Mouse (Mus musculus) heart, embryonic 16.5 days (tissue): Measurements from ENCODE around the gene Tmem92. TPM values are rescaled to one million over a fixed set of nuclear protein-coding genes. Genes with fewer than 3 reads are reported as not detected.

Source experiments
- ATAC-seq: fragments of 200-750 bp; cut with Nextera tagmentation; replicated peaks from 2 replicates; pipeline ENCODE4 v1.8.0; 2017; ENCODE audit warnings: moderate number of reproducible peaks; ENCODE audit not compliant: insufficient read depth, low FRiP score; ENCODE audit errors: extremely low read depth
- H3K27ac ChIP-seq: fragments of 300-500 bp; sonication (generic); 2 replicates; pipeline ENCODE4 v1.5.1; 2014; ENCODE audit warnings: mild to moderate bottlenecking, low read length, control low read depth, moderate library complexity
- H3K27me3 ChIP-seq: fragments of 300-500 bp; sonication (generic); 2 replicates; pipeline ENCODE4 v1.6.1; 2014; ENCODE audit warnings: low read length, mixed read lengths; ENCODE audit not compliant: control insufficient read depth, insufficient read depth
- H3K36me3 ChIP-seq: fragments of 300-500 bp; sonication (generic); 2 replicates; pipeline ENCODE4 v1.6.1; 2014; ENCODE audit not compliant: control insufficient read depth, insufficient read depth
- H3K4me1 ChIP-seq: fragments of 300-500 bp; sonication (generic); 2 replicates; pipeline ENCODE4 v1.6.1; 2014; ENCODE audit warnings: low read length, mixed read lengths; ENCODE audit not compliant: control insufficient read depth, insufficient read depth
- H3K4me2 ChIP-seq: fragments of 300-500 bp; sonication (generic); 2 replicates; pipeline ENCODE4 v1.6.1; 2014; ENCODE audit warnings: low read depth, mild to moderate bottlenecking, control low read depth, low read length
- H3K4me3 ChIP-seq: fragments of 300-500 bp; sonication (generic); 2 replicates; pipeline ENCODE4 v1.5.1; 2014; ENCODE audit warnings: mild to moderate bottlenecking, control low read depth, low read length
- H3K9ac ChIP-seq: fragments of 300-500 bp; sonication (generic); 2 replicates; pipeline ENCODE4 v1.6.1; 2014; ENCODE audit warnings: low read length, control low read depth
- H3K9me3 ChIP-seq: fragments of 300-500 bp; sonication (generic); replicated peaks from 2 replicates; pipeline ENCODE4 v1.6.1; 2016; ENCODE audit warnings: low read length; ENCODE audit not compliant: control insufficient read depth
- WGBS: fragments of 180-500 bp; shearing (Covaris S2); extraction: QIAGEN DNeasy Blood & Tissue Kit; methylation state at CpG from one replicate; pipeline ENCODE4 v1.1.7; 2014; 5-methylcytosine and 5-hydroxymethylcytosine counted together
- polyA plus RNA-seq: library from polyadenylated mRNA; unstranded; fragments of >200 nt; fragmentation: Nextera tagmentation; extraction: Ambion mirVana; gene quantifications from 2 replicates; pipeline ENCODE4 v1.2.1, GENCODE M21; 2015

Gene Tmem92
- polyA plus RNA-seq, 1 experiment from 2014 or later, result 0.07 TPM

DNA sequence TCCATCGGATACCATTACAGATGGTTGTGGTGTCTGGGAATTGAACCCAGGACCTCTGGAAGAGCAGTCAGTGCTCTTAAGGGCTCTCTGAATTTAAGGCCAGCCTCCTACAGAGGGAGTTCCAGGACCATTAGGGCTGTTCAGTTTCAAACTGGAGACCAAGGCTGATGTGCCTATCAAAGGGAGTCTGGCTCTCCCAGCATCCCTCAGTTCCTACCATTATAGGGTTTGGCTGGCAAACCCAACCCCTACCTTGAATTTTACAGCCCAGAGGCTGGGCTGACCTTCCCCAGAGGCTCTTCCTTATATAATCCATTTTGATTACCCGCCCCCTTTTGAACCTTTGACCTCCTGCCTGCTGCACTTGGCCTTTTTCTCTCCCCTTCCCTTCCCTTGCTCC is 46.8 kb downstream of the Tmem92 start:
- Histone ChIP-seq H3K9ac (no peak overlapping the region), H3K36me3 (no peaks in the 10 kb centered on the region), H3K27ac (no peak overlapping the region), H3K4me2 (no peak overlapping the region), H3K27me3 (peaks cover 2% of the 10 kb centered on the region; the same call in 1 of the 2 replicates), H3K9me3 (no peaks in the 10 kb centered on the region), H3K4me1 (no peaks in the 10 kb centered on the region), H3K4me3 (no peak overlapping the region)
- no peak for ATAC-seq
- WGBS, result 76% methylated on average over 2 of the region's 2 CpGs

DNA sequence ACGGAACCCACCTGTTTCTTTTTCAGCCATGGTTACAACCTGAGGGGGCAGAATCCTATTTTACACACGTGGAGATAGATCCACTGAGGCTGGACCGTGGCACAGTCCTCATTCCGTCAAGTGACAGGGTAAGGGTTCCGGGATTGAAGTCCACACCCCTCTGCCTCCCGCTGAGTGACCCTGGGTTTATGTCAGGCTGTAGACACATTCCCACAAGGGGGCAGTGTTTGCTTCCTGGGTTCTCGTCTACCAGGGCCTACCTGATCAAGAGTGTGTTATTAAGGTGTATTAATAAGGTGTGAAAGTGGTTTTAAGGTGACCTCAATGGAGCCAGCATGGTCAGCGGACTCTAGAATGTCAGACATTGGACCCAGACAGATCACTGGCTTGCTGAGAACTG is 49.7 kb downstream of the Tmem92 start:
- ATAC-seq, result no peak; the same call in 1 of the 2 replicates
- H3K36me3 ChIP-seq, result no peaks in the 10 kb centered on the region
- no peaks in the 10 kb centered on the region for H3K9me3 ChIP-seq
- H3K4me1 ChIP-seq, result no peaks in the 10 kb centered on the region
- H3K4me3 ChIP-seq, result no peak overlapping the region
- no peaks in the 10 kb centered on the region for H3K27me3 ChIP-seq
- H3K9ac ChIP-seq, result no peak overlapping the region
- 35% methylated on average over 8 of the region's 8 CpGs for WGBS
- H3K4me2 ChIP-seq, result peak overlapping the region; percentile 18; the same call in 1 of the 2 replicates
- no peak overlapping the region for H3K27ac ChIP-seq

DNA sequence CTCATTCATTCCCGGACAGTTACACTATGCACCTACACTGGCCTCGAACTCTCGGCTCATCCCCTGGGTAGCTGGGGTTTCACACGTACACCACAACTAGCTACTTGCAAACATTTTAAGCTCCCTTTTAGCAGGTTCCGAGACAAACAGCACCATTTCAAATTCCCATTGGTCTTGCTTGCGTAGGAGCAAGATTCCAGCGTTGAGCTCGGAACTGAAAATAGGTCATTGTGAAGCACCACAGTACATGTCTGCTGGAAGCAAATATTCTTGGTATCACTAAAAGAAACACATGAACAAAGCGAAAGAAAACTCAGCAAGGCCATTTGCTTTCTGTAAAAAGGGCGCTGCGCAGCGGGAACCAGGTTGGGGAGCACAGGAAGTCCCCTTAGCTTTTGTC is 51.3 kb downstream of the Tmem92 start:
- ATAC-seq, result no peak
- WGBS, result 75% methylated on average over 12 of the region's 12 CpGs
- no peak overlapping the region for H3K9ac ChIP-seq

DNA sequence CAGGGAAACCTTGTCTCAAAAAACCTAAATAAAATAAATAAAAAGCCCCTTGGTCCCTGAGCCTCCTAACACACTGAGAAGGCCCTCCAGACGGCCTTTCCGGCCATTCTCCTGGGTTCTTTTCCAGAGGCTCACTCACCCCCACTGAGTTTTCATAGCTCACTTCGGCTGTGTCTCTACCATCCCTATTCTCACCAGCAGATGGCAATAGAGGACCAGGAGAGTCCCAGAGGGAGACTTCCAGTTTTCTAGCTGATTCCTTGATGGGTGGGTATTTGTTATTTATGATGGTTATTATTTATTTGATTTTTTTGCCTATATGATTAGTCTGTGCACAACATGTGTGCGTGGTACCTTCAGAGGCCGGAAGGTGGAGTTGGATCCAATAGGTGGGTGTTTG is 52.2 kb downstream of the Tmem92 start:
- Histone ChIP-seq H3K4me3 (no peak overlapping the region), H3K4me1 (no peaks in the 10 kb centered on the region), H3K36me3 (no peaks in the 10 kb centered on the region), H3K27me3 (no peaks in the 10 kb centered on the region), H3K4me2 (no peak overlapping the region), H3K9ac (no peak overlapping the region), H3K9me3 (no peaks in the 10 kb centered on the region), H3K27ac (no peak overlapping the region)
- no peak for ATAC-seq
- 23% methylated on average over 5 of the region's 5 CpGs for WGBS

More for the DNA sequence above, 51.3 kb downstream of the Tmem92 start:
- no peak overlapping the region for H3K27ac ChIP-seq
- H3K4me2 ChIP-seq, result no peak overlapping the region
- no peaks in the 10 kb centered on the region for H3K27me3 ChIP-seq
- H3K4me1 ChIP-seq, result no peaks in the 10 kb centered on the region
- H3K36me3 ChIP-seq, result no peaks in the 10 kb centered on the region
- no peak overlapping the region for H3K4me3 ChIP-seq
- H3K9me3 ChIP-seq, result no peaks in the 10 kb centered on the region

DNA sequence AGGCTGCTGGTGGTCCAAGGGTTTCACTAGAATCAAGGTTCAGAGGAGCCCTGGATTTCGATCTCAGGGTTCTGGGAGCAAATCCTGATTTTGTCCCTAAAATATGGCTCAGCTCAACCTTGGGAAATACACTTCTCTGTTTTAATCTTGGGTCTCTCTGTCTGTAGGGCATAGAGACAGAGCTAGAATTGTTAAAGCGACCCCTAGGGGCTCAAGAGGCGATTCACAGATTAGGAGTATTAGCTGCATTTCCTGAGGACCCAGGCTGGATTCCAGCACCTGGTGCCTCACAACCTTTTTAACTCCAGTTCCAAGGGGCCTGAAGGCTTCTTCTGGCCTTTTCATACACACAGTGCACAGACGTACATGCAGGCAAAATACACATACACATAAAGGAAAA is 52.9 kb downstream of the Tmem92 start:
- Histone ChIP-seq H3K4me3 (no peak overlapping the region), H3K4me1 (no peaks in the 10 kb centered on the region), H3K36me3 (no peaks in the 10 kb centered on the region), H3K9ac (no peak overlapping the region), H3K9me3 (no peaks in the 10 kb centered on the region), H3K27ac (no peak overlapping the region), H3K4me2 (no peak overlapping the region), H3K27me3 (no peaks in the 10 kb centered on the region)
- ATAC-seq, result no peak
- WGBS, result 26% methylated on average over 4 of the region's 4 CpGs

DNA sequence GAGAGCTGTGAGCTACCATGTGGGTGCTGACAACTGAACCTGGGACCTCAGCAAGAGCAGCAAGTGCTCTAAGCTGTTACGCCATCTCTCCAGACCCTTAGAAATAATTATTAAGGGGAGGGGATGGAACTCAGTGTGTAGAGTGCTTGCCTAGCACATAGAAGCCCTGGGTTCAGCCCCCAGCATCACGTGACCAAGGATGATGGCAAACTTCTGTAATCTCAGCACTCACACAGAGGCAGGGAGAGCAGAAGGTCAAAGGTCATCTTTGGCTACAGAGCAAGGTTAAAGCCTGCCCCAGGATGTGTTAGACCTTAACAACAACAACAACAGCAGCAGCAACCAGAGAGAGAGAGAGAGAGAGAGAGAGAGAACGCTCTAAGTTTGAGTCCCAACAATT is 54.0 kb downstream of the Tmem92 start:
- Histone ChIP-seq H3K27me3 (no peaks in the 10 kb centered on the region), H3K9me3 (no peaks in the 10 kb centered on the region), H3K4me3 (no peak overlapping the region), H3K9ac (no peak overlapping the region), H3K4me1 (no peaks in the 10 kb centered on the region), H3K27ac (no peak overlapping the region), H3K36me3 (no peaks in the 10 kb centered on the region), H3K4me2 (no peak overlapping the region)
- WGBS, result 80% methylated on average over 3 of the region's 3 CpGs
- ATAC-seq, result no peak

DNA sequence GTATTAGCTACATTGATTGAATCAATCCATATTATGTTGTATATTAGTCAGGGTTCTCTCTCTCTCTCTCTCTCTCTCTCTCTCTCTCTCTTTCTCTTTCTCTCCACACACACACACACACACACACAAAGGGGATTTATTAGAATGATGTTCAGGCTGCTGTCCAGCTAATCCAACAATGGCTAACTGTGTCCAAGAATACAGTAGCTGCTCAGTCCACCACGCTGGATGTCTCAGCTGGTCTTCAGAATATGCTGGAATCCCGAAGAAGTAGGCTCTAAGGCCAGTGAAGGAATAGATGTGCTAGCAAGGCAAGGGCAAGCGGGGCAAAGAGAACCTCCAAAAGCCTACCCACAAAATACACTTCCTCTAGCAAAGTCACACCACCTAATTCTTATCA is 55.2 kb downstream of the Tmem92 start:
- H3K4me3 ChIP-seq, result no peak overlapping the region
- H3K9ac ChIP-seq, result no peak overlapping the region
- no peaks in the 10 kb centered on the region for H3K36me3 ChIP-seq
- no peaks in the 10 kb centered on the region for H3K9me3 ChIP-seq
- no peaks in the 10 kb centered on the region for H3K27me3 ChIP-seq
- H3K27ac ChIP-seq, result no peak overlapping the region
- WGBS, result 76% methylated on average over 3 of the region's 3 CpGs
- no peaks in the 10 kb centered on the region for H3K4me1 ChIP-seq
- H3K4me2 ChIP-seq, result no peak overlapping the region
- no peak for ATAC-seq

Other genes starting within 250 kb of the Tmem92 start
- gene Rsad1, start 233.4 kb downstream of the Tmem92 start, polyA plus RNA-seq, result 7.3 and 8.0 TPM in 2 replicates
- gene Chad, start 217.7 kb downstream of the Tmem92 start, polyA plus RNA-seq, result 2.0 and 2.1 TPM in 2 replicates
- 2.7 and 3.9 TPM in 2 replicates for gene Acsf2, start 180.8 kb downstream of the Tmem92 start, polyA plus RNA-seq
- gene Lrrc59, start 152.9 kb downstream of the Tmem92 start, polyA plus RNA-seq, result 120 and 123 TPM in 2 replicates
- 123 and 134 TPM in 2 replicates for gene Mrpl27, start 128.9 kb downstream of the Tmem92 start, polyA plus RNA-seq
- gene Eme1, start 128.7 kb downstream of the Tmem92 start, polyA plus RNA-seq, result 9.9 and 11.3 TPM in 2 replicates
- 11.6 and 12.9 TPM in 2 replicates for gene Xylt2, start 105.2 kb downstream of the Tmem92 start, polyA plus RNA-seq
- not detected in 2 replicates for gene Gm11541, start 78.2 kb downstream of the Tmem92 start, polyA plus RNA-seq
- gene Cdc34b, start 40.9 kb downstream of the Tmem92 start, polyA plus RNA-seq, result 0.39 TPM in 1 of 2 replicates, not detected in the other
- gene Col1a1, start 153.5 kb upstream of the Tmem92 start, polyA plus RNA-seq, result 669 and 799 TPM in 2 replicates
- gene Hils1, start 184.9 kb upstream of the Tmem92 start, polyA plus RNA-seq, result 0.33 TPM in 1 of 2 replicates, not detected in the other
- 27.9 and 29.4 TPM in 2 replicates for gene Sgca, start 193.6 kb upstream of the Tmem92 start, polyA plus RNA-seq
- 5.8 and 6.4 TPM in 2 replicates for gene Ppp1r9b, start 208.3 kb upstream of the Tmem92 start, polyA plus RNA-seq
- 8.6 and 9.0 TPM in 2 replicates for gene Samd14, start 227.2 kb upstream of the Tmem92 start, polyA plus RNA-seq